Mouse (Mus musculus) limb, embryonic 13.5 days (tissue): ENCODE measurements at regions not wholly inside any gene's neighbourhood (a gene's known extent, or its start where the extent isn't known, plus 50 kb on each side); places are given as distances from the start of the nearest gene placed in this dataset.
A peak's percentile ranks its signal among the peaks of the same experiment; 100 is the strongest.

Experiments
- ATAC-seq: fragments of 200-750 bp; cut with Nextera tagmentation; 2 replicates; pipeline ENCODE4 v1.8.0; 2017; ENCODE audit warnings: low read depth, moderate number of reproducible peaks, moderate TSS enrichment; ENCODE audit not compliant: low FRiP score
- H3K27ac ChIP-seq: fragments of 300-500 bp; sonication (generic); 2 replicates; pipeline ENCODE4 v1.5.1; 2015; ENCODE audit warnings: inconsistent platforms, mild to moderate bottlenecking, moderate library complexity
- H3K27me3 ChIP-seq: fragments of 300-500 bp; sonication (generic); 2 replicates; pipeline ENCODE4 v1.6.1; 2015; ENCODE audit warnings: mild to moderate bottlenecking, inconsistent platforms
- H3K36me3 ChIP-seq: fragments of 300-500 bp; sonication (generic); 2 replicates; pipeline ENCODE4 v1.6.1; 2015; ENCODE audit warnings: inconsistent platforms, mild to moderate bottlenecking, moderate library complexity
- H3K4me1 ChIP-seq: fragments of 300-500 bp; sonication (generic); 2 replicates; pipeline ENCODE4 v1.6.1; 2015; ENCODE audit warnings: inconsistent platforms
- H3K4me2 ChIP-seq: fragments of 300-500 bp; sonication (generic); replicated peaks from 2 replicates; pipeline ENCODE4 v1.6.1; 2015; ENCODE audit warnings: inconsistent platforms, mild to moderate bottlenecking, moderate library complexity
- H3K4me3 ChIP-seq: fragments of 300-500 bp; sonication (generic); 2 replicates; pipeline ENCODE4 v1.5.1; 2015; ENCODE audit warnings: moderate library complexity, mild to moderate bottlenecking, inconsistent platforms
- H3K9ac ChIP-seq: fragments of 300-500 bp; sonication (generic); 2 replicates; pipeline ENCODE4 v1.6.1; 2015; ENCODE audit warnings: mild to moderate bottlenecking, inconsistent platforms
- H3K9me3 ChIP-seq: fragments of 300-500 bp; sonication (generic); 2 replicates; pipeline ENCODE4 v1.6.1; 2016; ENCODE audit warnings: inconsistent platforms
- WGBS: fragments of 180-500 bp; shearing (Covaris S2); methylation state at CpG from one replicate; pipeline ENCODE4 v1.1.7; 2015; 5-methylcytosine and 5-hydroxymethylcytosine counted together

- Histone ChIP-seq H3K27me3 (peaks cover 6% of the 10 kb centered on the region; the same call in 1 of the 2 replicates), H3K4me1 (0 out of 2 replicates have a peak, but pooled peaks cover 5% of the 10 kb centered on the region), H3K4me2 (no peak overlapping the region), H3K36me3 (no peaks in the 10 kb centered on the region), H3K9ac (no peak overlapping the region), H3K27ac (no peak overlapping the region), H3K4me3 (no peak overlapping the region), H3K9me3 (no peaks in the 10 kb centered on the region)
- ATAC-seq = no peak
- WGBS = 52% methylated on average over 3 of the region's 3 CpGs
These were observed 181.5 kb downstream of the Arrdc4 start for GRCm38 (mm10) chr7:68567452-68568126.

- H3K4me3 ChIP-seq = no peak overlapping the region
These were observed 189.3 kb downstream of the Arrdc4 start for GRCm38 (mm10) chr7:68559440-68560343.

GRCm38 (mm10) chr7:68550330-68550729 is 198.7 kb downstream of the Arrdc4 start:
- ATAC-seq = peak; percentile 70

More at GRCm38 (mm10) chr7:68559440-68560343, 189.3 kb downstream of the Arrdc4 start:
- Histone ChIP-seq H3K9me3 (no peaks in the 10 kb centered on the region), H3K9ac (no peak overlapping the region), H3K27ac (no peak overlapping the region), H3K27me3 (peaks cover 35% of the 10 kb centered on the region), H3K36me3 (no peaks in the 10 kb centered on the region), H3K4me2 (peak overlapping the region; percentile 37), H3K4me1 (peaks cover 9% of the 10 kb centered on the region; the same call in 1 of the 2 replicates)
- WGBS = 14% methylated on average over 15 of the region's 15 CpGs
- no peak for ATAC-seq

GRCm38 (mm10) chr7:68548176-68548575 is 200.9 kb downstream of the Arrdc4 start:
- no peaks in the 10 kb centered on the region for H3K4me1 ChIP-seq
- no peak overlapping the region for H3K4me2 ChIP-seq
- H3K9me3 ChIP-seq = no peaks in the 10 kb centered on the region
- H3K9ac ChIP-seq = no peak overlapping the region
- H3K4me3 ChIP-seq = no peak overlapping the region
- no peak for ATAC-seq
- no peaks in the 10 kb centered on the region for H3K36me3 ChIP-seq
- H3K27me3 ChIP-seq = 0 out of 2 replicates have a peak, but pooled peaks cover 2% of the 10 kb centered on the region
- no peak overlapping the region for H3K27ac ChIP-seq

More at GRCm38 (mm10) chr7:68550330-68550729, 198.7 kb downstream of the Arrdc4 start:
- Histone ChIP-seq H3K4me1 (no peaks in the 10 kb centered on the region), H3K27ac (no peak overlapping the region), H3K9ac (no peak overlapping the region), H3K27me3 (0 out of 2 replicates have a peak, but pooled peaks cover 2% of the 10 kb centered on the region), H3K4me3 (no peak overlapping the region), H3K4me2 (no peak overlapping the region), H3K36me3 (no peaks in the 10 kb centered on the region), H3K9me3 (no peaks in the 10 kb centered on the region)
- 52% methylated on average over 3 of the region's 3 CpGs for WGBS

GRCm38 (mm10) chr7:68544136-68544535 is 204.9 kb downstream of the Arrdc4 start:
- Histone ChIP-seq H3K27me3 (0 out of 2 replicates have a peak, but pooled peaks cover 8% of the 10 kb centered on the region), H3K9me3 (no peaks in the 10 kb centered on the region), H3K27ac (no peak overlapping the region), H3K36me3 (no peaks in the 10 kb centered on the region), H3K9ac (no peak overlapping the region), H3K4me2 (no peak overlapping the region), H3K4me3 (no peak overlapping the region), H3K4me1 (peaks cover 3% of the 10 kb centered on the region)
- 77% methylated on average over 11 of the region's 11 CpGs for WGBS
- no peak for ATAC-seq

GRCm38 (mm10) chr7:68509096-68509495 is 235.5 kb downstream of the Fam169b start:
- Histone ChIP-seq H3K9me3 (no peaks in the 10 kb centered on the region), H3K36me3 (no peaks in the 10 kb centered on the region), H3K4me1 (peaks cover 17% of the 10 kb centered on the region), H3K27ac (no peak overlapping the region), H3K27me3 (peaks cover 11% of the 10 kb centered on the region; the same call in 1 of the 2 replicates), H3K4me3 (no peak overlapping the region), H3K4me2 (no peak overlapping the region), H3K9ac (no peak overlapping the region)
- 90% methylated on average over 6 of the region's 6 CpGs for WGBS
- ATAC-seq = no peak

GRCm38 (mm10) chr7:68491143-68491810 is 217.6 kb downstream of the Fam169b start:
- no peaks in the 10 kb centered on the region for H3K4me1 ChIP-seq
- no peak overlapping the region for H3K27ac ChIP-seq
- no peaks in the 10 kb centered on the region for H3K9me3 ChIP-seq
- no peaks in the 10 kb centered on the region for H3K36me3 ChIP-seq
- no peak overlapping the region for H3K4me2 ChIP-seq
- no peak overlapping the region for H3K9ac ChIP-seq
- 73% methylated on average over 6 of the region's 6 CpGs for WGBS
- no peak overlapping the region for H3K4me3 ChIP-seq
- H3K27me3 ChIP-seq = peaks cover 13% of the 10 kb centered on the region; the same call in 1 of the 2 replicates
- ATAC-seq = no peak

- Histone ChIP-seq H3K4me1 (no peaks in the 10 kb centered on the region), H3K9me3 (no peaks in the 10 kb centered on the region), H3K36me3 (no peaks in the 10 kb centered on the region), H3K4me3 (no peak overlapping the region), H3K4me2 (no peak overlapping the region), H3K9ac (no peak overlapping the region), H3K27ac (no peak overlapping the region), H3K27me3 (peaks cover 42% of the 10 kb centered on the region)
- no peak for ATAC-seq
- WGBS = 87% methylated on average over 3 of the region's 3 CpGs
These were observed 213.0 kb downstream of the Fam169b start for GRCm38 (mm10) chr7:68486676-68487075.

GRCm38 (mm10) chr7:68482553-68482952 is 208.9 kb downstream of the Fam169b start:
- Histone ChIP-seq H3K27ac (no peak overlapping the region), H3K27me3 (peaks cover 68% of the 10 kb centered on the region), H3K4me3 (no peak overlapping the region), H3K4me2 (no peak overlapping the region), H3K36me3 (no peaks in the 10 kb centered on the region), H3K9me3 (no peaks in the 10 kb centered on the region), H3K4me1 (no peaks in the 10 kb centered on the region; the same call in 1 of the 2 replicates), H3K9ac (no peak overlapping the region)
- ATAC-seq = no peak
- WGBS = 13% methylated on average over 10 of the region's 10 CpGs

GRCm38 (mm10) chr7:68480770-68481169 is 207.1 kb downstream of the Fam169b start:
- no peaks in the 10 kb centered on the region; the same call in 1 of the 2 replicates for H3K4me1 ChIP-seq
- no peaks in the 10 kb centered on the region for H3K9me3 ChIP-seq
- H3K36me3 ChIP-seq = no peaks in the 10 kb centered on the region
- no peak overlapping the region for H3K27ac ChIP-seq
- peaks cover 67% of the 10 kb centered on the region for H3K27me3 ChIP-seq
- H3K9ac ChIP-seq = no peak overlapping the region
- no peak overlapping the region for H3K4me2 ChIP-seq
- no peak for ATAC-seq
- H3K4me3 ChIP-seq = no peak overlapping the region
- 26% methylated on average over 7 of the region's 7 CpGs for WGBS

GRCm38 (mm10) chr7:68480336-68480735 is 206.7 kb downstream of the Fam169b start:
- 44% methylated on average over 3 of the region's 3 CpGs for WGBS
- H3K4me1 ChIP-seq = no peaks in the 10 kb centered on the region; the same call in 1 of the 2 replicates

More at GRCm38 (mm10) chr7:68480336-68480735, 206.7 kb downstream of the Fam169b start:
- Histone ChIP-seq H3K9ac (no peak overlapping the region), H3K27me3 (peaks cover 66% of the 10 kb centered on the region), H3K4me2 (0 out of 2 replicates have a peak overlapping the region, but pooled peaks have one; percentile 43), H3K27ac (no peak overlapping the region), H3K4me3 (no peak overlapping the region), H3K9me3 (no peaks in the 10 kb centered on the region), H3K36me3 (no peaks in the 10 kb centered on the region)
- ATAC-seq = no peak
